Mouse (Mus musculus): ENCODE measurements around the gene Otud7b.

- TF ChIP-seq CTCF (IDR thresholded peaks at IDR 0.05; ENCODE audit: low read depth, low read length) (no peak), POLR2A (IDR thresholded peaks at IDR 0.05; ENCODE audit: extremely low read depth, insufficient read depth, low read length) (no peak)
Measured at GRCm38 (mm10) chr3:96178902-96179301, 74.6 kb downstream of the Otud7b start.
